Mouse (Mus musculus): ENCODE results near the gene Arhgef33. TPM values are rescaled to one million over a fixed set of nuclear protein-coding genes. Genes with fewer than 3 reads are reported as not detected.

The Arhgef33 gene
- polyA plus RNA-seq, 1 experiment from 2014 or later: 1.0 TPM

DNA sequence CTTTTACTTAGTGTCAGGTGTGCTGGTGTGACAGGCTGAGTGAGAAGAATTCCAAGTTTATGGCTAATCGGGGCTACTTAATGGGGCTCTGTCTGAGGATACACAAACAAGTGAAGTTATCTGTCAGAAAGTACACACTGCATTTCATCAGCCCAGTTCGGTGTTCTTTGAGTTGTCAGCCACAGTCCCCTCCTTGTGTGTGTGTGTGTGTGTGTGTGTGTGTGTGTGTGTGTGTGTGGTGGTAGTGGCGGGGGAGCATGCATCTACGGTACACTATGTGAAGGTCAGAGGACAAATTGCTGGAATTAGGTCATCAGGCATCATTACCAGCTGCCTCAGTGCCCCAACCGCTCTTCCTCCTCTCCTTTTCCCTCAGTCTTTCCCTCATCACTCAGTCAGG, 18.2 kb downstream of the Arhgef33 start:
- no peaks in the 10 kb centered on the region for H3K4me1 ChIP-seq (ENCODE audit: insufficient read depth, low read depth, low read length)
- DNase-seq (ENCODE audit: low spot score): no peak
- TF ChIP-seq CTCF (IDR thresholded peaks at IDR 0.05) (no peak), EP300 (IDR thresholded peaks at IDR 0.05) (no peak)
- H3K9ac ChIP-seq (replicated peaks; ENCODE audit: low read depth): no peak overlapping the region
- H3K4me2 ChIP-seq (replicated peaks; ENCODE audit: low read depth, low read length): no peak overlapping the region
- no peaks in the 10 kb centered on the region for H3K27me3 ChIP-seq (replicated peaks; ENCODE audit: insufficient read depth, low read length)
- H3K36me3 ChIP-seq (ENCODE audit: insufficient read depth, low read length): no peaks in the 10 kb centered on the region
- H3K27ac ChIP-seq (ENCODE audit: low read length): no peak overlapping the region
- H3K4me3 ChIP-seq (ENCODE audit: low read depth, low read length): no peak overlapping the region
- H3K9me3 ChIP-seq (ENCODE audit: low read length): no peaks in the 10 kb centered on the region
- ATAC-seq: no peak
- 56% methylated on average over 5 of the region's 5 CpGs for WGBS

DNA sequence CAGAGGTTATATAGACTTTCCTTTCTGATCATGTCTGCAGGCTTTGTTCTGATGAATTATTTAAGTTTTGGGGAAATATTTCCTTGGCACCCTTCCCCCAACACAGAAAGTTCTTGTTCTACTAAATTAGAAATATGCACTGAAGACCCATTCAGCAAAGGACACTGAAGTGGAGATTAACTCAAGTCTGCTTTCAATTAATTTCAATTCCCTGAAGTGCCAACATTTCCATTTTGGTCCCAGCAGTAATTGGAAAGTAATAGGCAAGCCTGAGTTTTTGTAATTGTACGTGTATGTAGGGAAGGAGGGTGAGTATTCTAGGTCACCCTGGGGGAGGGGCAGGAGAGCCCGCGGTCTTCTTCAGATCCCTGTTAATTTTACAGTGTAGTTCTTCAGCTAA, 19.2 kb downstream of the Arhgef33 start:
- Histone ChIP-seq H3K4me2 (replicated peaks; ENCODE audit: low read depth, low read length) (no peak overlapping the region), H3K9ac (replicated peaks; ENCODE audit: low read depth) (no peak overlapping the region), H3K36me3 (ENCODE audit: insufficient read depth, low read length) (no peaks in the 10 kb centered on the region), H3K4me3 (ENCODE audit: low read depth, low read length) (no peak overlapping the region), H3K9me3 (ENCODE audit: low read length) (no peaks in the 10 kb centered on the region), H3K27me3 (replicated peaks; ENCODE audit: insufficient read depth, low read length) (no peaks in the 10 kb centered on the region), H3K27ac (ENCODE audit: low read length) (no peak overlapping the region), H3K4me1 (ENCODE audit: insufficient read depth, low read depth, low read length) (no peaks in the 10 kb centered on the region)
- no peak for DNase-seq (ENCODE audit: low spot score)
- ATAC-seq: no peak
- TF ChIP-seq EP300 (IDR thresholded peaks at IDR 0.05): no peak
- 86% methylated on average over 3 of the region's 3 CpGs for WGBS

DNA sequence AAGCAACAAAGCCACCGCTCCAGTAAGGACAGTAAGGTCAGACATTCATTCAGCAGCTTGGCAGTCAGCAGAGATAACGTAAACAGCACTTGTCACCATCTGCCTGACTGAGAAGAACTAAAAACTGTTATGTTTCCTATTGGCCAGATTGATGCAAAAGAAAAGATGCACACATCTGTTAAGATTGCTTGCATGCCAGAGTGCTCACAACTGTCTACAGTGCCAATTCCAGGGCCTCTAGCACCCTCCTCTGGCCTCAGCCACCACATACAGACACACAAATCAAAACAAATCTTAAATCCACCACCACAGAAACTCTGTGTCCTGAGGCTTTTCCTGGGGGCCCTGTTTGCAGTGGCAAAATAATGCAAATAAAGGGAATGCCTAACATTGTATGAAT, 25.2 kb downstream of the Arhgef33 start:
- 45% methylated on average over 2 of the region's 2 CpGs for WGBS
- no peaks in the 10 kb centered on the region for H3K9me3 ChIP-seq (ENCODE audit: low read length)
- no peaks in the 10 kb centered on the region for H3K36me3 ChIP-seq (ENCODE audit: insufficient read depth, low read length)
- H3K4me1 ChIP-seq (ENCODE audit: insufficient read depth, low read depth, low read length): no peaks in the 10 kb centered on the region
- no peak overlapping the region for H3K27ac ChIP-seq (ENCODE audit: low read length)
- DNase-seq (ENCODE audit: low spot score): peak; percentile 40
- no peak overlapping the region for H3K4me2 ChIP-seq (replicated peaks; ENCODE audit: low read depth, low read length)
- TF ChIP-seq EP300 (IDR thresholded peaks at IDR 0.05): no peak
- TF ChIP-seq CTCF (IDR thresholded peaks at IDR 0.05): peak; percentile 56
- no peaks in the 10 kb centered on the region for H3K27me3 ChIP-seq (replicated peaks; ENCODE audit: insufficient read depth, low read length)
- no peak overlapping the region for H3K4me3 ChIP-seq (ENCODE audit: low read depth, low read length)
- no peak overlapping the region for H3K9ac ChIP-seq (replicated peaks; ENCODE audit: low read depth)
- peak; percentile 43; the same call in 1 of the 2 replicates for ATAC-seq

DNA sequence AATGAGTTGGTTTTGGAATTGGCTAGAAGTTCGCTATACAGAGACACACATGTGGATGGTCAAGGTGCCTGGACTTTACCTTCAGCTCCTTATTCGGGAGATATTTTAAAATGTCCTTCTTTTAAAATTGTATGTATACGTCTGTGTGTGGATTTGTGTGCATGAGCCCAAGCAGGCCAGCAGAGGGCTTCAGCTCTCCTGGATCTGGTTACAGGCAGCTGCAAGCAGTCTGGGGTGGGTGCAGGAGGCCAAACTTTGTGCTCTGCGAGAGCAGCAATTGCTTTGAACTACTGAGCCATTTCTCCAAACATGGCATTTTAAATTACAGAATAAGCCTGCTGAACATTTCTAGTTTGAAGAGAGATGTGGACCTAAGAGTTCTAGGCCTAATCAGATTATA, 38.1 kb downstream of the Arhgef33 start:
- H3K4me2 ChIP-seq (replicated peaks; ENCODE audit: low read depth, low read length): no peak overlapping the region
- H3K4me3 ChIP-seq (ENCODE audit: low read depth, low read length): no peak overlapping the region
- no peak overlapping the region for H3K9ac ChIP-seq (replicated peaks; ENCODE audit: low read depth)
- H3K4me1 ChIP-seq (ENCODE audit: insufficient read depth, low read depth, low read length): no peaks in the 10 kb centered on the region
- 67% methylated on average over 4 of the region's 4 CpGs for WGBS
- peak; percentile 13 for DNase-seq (ENCODE audit: low spot score)
- H3K36me3 ChIP-seq (ENCODE audit: insufficient read depth, low read length): no peaks in the 10 kb centered on the region
- no peak for ATAC-seq
- H3K27me3 ChIP-seq (replicated peaks; ENCODE audit: insufficient read depth, low read length): no peaks in the 10 kb centered on the region
- no peak overlapping the region for H3K27ac ChIP-seq (ENCODE audit: low read length)
- TF ChIP-seq EP300 (IDR thresholded peaks at IDR 0.05) (no peak), CTCF (IDR thresholded peaks at IDR 0.05) (peak; percentile 56)
- H3K9me3 ChIP-seq (ENCODE audit: low read length): no peaks in the 10 kb centered on the region

DNA sequence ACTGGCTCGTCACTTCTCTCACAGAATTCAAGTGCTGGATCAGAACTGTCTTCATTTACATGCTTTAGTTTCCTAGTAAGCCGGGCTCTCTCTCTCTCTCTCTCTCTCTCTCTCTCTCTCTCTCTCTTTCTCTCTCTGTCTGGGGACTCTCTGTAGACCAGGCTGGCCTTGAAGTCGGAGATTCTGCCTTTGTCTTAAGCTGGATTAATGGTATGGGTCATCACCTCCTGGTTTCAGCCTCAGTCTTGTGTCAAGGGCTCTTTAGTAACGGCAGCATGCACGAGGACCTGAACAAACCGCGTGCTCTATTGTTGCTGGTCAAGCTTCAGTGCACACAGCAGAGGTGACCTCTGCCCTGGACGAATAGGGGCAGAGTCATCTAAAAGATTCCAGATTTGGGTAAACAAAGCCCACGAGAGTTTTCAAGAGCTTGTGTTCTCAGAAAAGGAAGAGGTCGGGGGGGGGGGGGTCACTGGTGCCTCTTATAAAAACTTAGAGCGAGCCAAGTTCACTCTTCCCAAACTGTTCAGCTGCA, 39.5 kb downstream of the Arhgef33 start:
- Histone ChIP-seq H3K4me1 (ENCODE audit: insufficient read depth, low read depth, low read length) (no peaks in the 10 kb centered on the region), H3K9ac (replicated peaks; ENCODE audit: low read depth) (no peak overlapping the region), H3K4me3 (ENCODE audit: low read depth, low read length) (no peak overlapping the region), H3K4me2 (replicated peaks; ENCODE audit: low read depth, low read length) (no peak overlapping the region), H3K27ac (ENCODE audit: low read length) (no peak overlapping the region), H3K9me3 (ENCODE audit: low read length) (no peaks in the 10 kb centered on the region), H3K27me3 (replicated peaks; ENCODE audit: insufficient read depth, low read length) (no peaks in the 10 kb centered on the region), H3K36me3 (ENCODE audit: insufficient read depth, low read length) (no peaks in the 10 kb centered on the region)
- ATAC-seq: no peak
- WGBS: 59% methylated on average over 11 of the region's 11 CpGs
- DNase-seq (ENCODE audit: low spot score): no peak
- TF ChIP-seq EP300 (IDR thresholded peaks at IDR 0.05) (no peak), CTCF (IDR thresholded peaks at IDR 0.05) (no peak)

DNA sequence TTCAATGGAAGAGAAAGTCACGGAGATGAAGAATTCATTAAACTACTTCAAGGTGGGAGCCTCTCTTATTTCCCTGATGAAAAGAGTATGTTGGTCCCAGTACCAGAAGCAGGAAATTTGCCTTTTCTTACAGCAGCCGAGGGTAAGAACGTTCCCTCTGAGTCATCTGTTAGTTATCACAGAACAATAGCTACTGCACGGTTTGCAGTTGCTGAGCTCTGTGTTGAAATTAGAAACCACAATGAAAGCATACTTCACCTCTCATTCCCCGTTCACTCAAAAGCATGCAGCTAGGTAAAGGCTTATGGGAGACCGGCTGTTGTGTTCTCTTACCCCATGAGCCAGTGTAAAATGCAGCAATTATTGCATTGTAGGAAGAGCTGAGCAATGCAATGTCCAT, 40.0 kb downstream of the Arhgef33 start:
- no peak overlapping the region for H3K4me2 ChIP-seq (replicated peaks; ENCODE audit: low read depth, low read length)
- ATAC-seq (no peak), DNase-seq (ENCODE audit: low spot score) (peak; percentile 23)

DNA sequence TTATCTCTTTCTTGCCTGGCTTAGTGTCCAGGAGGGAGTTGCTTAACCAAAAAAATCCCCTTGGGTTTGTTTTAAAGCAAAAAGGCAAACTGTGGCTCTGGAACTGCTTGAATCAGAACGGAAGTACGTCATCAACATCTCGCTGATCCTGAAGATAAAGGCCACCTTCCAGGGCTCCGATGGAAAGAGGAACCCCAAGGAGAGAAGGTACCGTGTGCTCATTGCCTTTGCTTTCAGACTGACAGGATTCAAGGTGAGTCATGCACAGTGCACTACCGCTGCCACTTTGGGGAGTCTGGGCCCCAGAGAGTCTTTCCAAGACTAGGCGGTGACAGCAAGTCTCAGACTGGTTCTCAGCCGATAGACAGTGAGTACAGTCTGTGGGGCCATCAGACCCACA, 53.0 kb downstream of the Arhgef33 start:
- Histone ChIP-seq H3K27me3 (replicated peaks; ENCODE audit: insufficient read depth, low read length) (no peaks in the 10 kb centered on the region), H3K4me3 (ENCODE audit: low read depth, low read length) (no peak overlapping the region), H3K4me2 (replicated peaks; ENCODE audit: low read depth, low read length) (no peak overlapping the region), H3K9me3 (ENCODE audit: low read length) (no peaks in the 10 kb centered on the region), H3K4me1 (ENCODE audit: insufficient read depth, low read depth, low read length) (no peaks in the 10 kb centered on the region), H3K36me3 (ENCODE audit: insufficient read depth, low read length) (no peaks in the 10 kb centered on the region), H3K27ac (ENCODE audit: low read length) (no peak overlapping the region), H3K9ac (replicated peaks; ENCODE audit: low read depth) (no peak overlapping the region)
- TF ChIP-seq CTCF (IDR thresholded peaks at IDR 0.05) (no peak), EP300 (IDR thresholded peaks at IDR 0.05) (no peak)
- DNase-seq (ENCODE audit: low spot score): no peak
- 83% methylated on average over 8 of the region's 8 CpGs for WGBS
- no peak for ATAC-seq

More for the DNA sequence above, 40.0 kb downstream of the Arhgef33 start:
- TF ChIP-seq EP300 (IDR thresholded peaks at IDR 0.05): no peak
- no peaks in the 10 kb centered on the region for H3K27me3 ChIP-seq (replicated peaks; ENCODE audit: insufficient read depth, low read length)
- no peak overlapping the region for H3K27ac ChIP-seq (ENCODE audit: low read length)
- H3K4me1 ChIP-seq (ENCODE audit: insufficient read depth, low read depth, low read length): no peaks in the 10 kb centered on the region
- H3K9me3 ChIP-seq (ENCODE audit: low read length): no peaks in the 10 kb centered on the region
- no peak overlapping the region for H3K4me3 ChIP-seq (ENCODE audit: low read depth, low read length)
- H3K9ac ChIP-seq (replicated peaks; ENCODE audit: low read depth): no peak overlapping the region
- 46% methylated on average over 6 of the region's 6 CpGs for WGBS
- no peaks in the 10 kb centered on the region for H3K36me3 ChIP-seq (ENCODE audit: insufficient read depth, low read length)

Measured in lung, postnatal 0 days (tissue).